Mouse (Mus musculus): ENCODE results near the gene Susd1.

DNA sequence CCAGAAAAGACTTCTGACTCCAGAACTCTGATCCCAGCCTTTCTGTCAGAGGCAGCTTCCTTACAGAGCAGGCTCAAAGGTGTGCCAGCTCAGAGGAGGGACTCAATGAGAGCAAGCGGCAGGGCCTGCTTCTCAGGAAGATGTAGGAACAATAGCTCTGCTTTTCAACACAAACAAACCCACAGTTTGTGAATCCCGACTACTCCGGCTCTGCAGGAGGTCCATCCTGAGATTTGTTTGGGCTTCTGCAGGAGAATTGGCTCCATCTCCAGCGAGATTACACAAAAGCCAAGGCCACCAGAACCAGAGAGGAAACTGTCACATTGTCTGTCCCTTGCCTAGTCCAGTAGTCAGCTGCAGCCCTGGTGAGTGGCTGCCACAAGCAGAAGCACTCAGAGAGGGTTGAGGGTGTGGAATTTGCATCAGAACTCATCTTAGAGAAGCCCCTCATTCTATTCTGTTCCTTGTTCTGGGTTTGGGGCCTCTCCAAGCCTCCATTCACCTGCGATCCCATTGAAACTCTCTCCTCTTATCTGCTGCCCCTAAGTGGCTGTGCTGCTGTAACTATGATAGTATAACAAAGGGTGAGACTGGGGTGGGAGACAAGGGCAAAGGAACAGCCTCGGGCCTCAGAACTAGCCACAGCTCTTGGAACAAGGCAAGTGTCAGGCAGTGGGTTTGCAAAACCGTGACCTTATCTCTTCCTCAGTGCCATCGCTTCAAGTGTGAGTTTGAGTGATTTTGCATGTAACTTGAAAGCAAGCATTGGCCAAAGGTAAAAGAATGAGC, 155.5 kb downstream of the Susd1 start:
- TF ChIP-seq MAFK (IDR thresholded peaks at IDR 0.05; ENCODE audit: insufficient replicate concordance, low read length): no peak
- no peak for TF ChIP-seq MXI1 (IDR thresholded peaks at IDR 0.05; ENCODE audit: low read depth, low read length)
- TF ChIP-seq CTCF (conservative IDR thresholded peaks at IDR 0.05 in 1 of 2, IDR thresholded peaks at IDR 0.05 in 1 of 2; ENCODE audit: low read depth in 2 of 2, low read length in 2 of 2): no peak
- no peak for TF ChIP-seq TCF12 (IDR thresholded peaks at IDR 0.05; ENCODE audit: low read depth, low read length)
- TF ChIP-seq HCFC1 (IDR thresholded peaks at IDR 0.05; ENCODE audit: low read depth, low read length): no peak
- TF ChIP-seq POLR2A (IDR thresholded peaks at IDR 0.05; ENCODE audit: low read depth, low read length): no peak
- no peak for TF ChIP-seq CHD2 (IDR thresholded peaks at IDR 0.05; ENCODE audit: low read length)
